Mouse (Mus musculus): ENCODE results near the gene Rbms1.

Rbms1 gene

DNA sequence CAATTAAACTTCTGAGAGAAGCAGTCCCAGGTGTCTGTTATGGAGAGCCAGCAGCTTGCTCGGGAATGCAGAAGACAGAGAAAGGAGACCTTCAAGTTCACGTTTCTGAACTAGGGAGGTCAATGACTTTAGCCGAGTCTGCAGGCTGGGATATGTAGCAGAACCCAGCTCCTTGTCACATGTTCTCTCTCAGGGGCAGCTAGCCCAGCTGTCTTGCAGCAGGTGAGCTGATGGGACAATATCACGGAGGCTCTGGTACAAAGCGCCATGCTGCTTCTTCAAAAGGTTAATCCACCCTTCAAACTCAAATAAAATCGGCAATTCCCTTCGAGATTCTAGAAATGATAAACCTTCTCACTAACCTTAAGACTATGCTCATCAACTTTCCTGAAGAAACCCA, 158.2 kb downstream of the Rbms1 start:
- no peak for DNase-seq

DNA sequence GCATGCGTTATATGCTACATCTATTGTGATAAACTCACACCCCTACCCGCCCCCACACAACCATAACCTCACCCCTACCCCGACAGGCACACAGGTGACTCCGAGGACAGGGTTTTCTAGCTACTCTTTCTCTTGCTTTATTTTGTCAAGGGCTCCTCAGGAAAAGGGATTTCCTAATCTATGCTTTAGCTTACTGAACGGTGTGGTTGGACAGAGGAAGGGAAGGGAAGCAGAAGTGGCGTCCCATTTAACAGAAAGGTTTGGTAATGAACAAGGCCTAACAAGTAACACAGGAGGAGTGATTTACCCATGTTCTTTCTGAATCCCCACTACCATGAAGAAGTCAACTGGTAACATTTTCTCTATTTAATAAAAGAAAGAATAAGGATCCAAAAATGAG, 159.6 kb downstream of the Rbms1 start:
- no peak for DNase-seq

DNA sequence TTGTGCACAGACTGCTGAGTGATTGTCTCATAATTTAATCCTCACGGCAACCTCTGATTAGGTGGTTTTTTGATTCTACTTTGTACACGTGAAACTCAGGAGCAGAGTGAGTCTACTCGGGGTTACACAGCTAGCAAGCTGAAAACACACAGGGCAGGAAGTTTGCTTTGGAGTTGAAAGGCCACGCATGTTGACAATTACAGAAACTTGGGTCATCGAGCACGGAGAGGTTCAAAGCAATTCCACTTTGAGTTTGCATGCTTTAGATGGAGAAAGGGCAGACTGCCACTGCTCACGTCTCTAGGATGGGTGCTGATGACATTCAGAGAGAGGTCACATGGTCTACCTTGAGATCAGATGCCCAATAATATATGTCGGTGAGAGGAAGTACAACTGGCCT, 160.2 kb downstream of the Rbms1 start:
- DNase-seq: no peak

DNA sequence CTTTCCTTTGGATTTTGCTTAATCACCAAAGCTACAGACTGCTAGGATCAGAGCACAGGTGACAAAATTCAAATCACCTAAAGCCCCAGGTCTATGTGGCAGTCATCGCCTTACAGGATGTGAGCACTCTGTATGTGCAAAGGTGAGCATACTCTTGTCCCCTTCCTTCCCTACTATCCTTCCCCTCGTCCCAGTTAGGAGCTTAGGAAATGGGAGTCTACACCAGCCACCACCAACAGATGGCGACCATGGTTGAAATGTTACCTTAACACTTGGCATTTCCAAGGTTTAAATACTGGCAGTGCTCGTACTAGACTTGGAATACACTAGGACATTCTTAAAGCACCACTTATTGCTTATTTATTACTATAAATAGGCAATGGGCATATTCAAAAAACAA, 160.8 kb downstream of the Rbms1 start:
- no peak for DNase-seq

- no peak for DNase-seq
These were observed 161.3 kb downstream of the Rbms1 start for GRCm38 (mm10) chr2:60801571-60802155.

DNA sequence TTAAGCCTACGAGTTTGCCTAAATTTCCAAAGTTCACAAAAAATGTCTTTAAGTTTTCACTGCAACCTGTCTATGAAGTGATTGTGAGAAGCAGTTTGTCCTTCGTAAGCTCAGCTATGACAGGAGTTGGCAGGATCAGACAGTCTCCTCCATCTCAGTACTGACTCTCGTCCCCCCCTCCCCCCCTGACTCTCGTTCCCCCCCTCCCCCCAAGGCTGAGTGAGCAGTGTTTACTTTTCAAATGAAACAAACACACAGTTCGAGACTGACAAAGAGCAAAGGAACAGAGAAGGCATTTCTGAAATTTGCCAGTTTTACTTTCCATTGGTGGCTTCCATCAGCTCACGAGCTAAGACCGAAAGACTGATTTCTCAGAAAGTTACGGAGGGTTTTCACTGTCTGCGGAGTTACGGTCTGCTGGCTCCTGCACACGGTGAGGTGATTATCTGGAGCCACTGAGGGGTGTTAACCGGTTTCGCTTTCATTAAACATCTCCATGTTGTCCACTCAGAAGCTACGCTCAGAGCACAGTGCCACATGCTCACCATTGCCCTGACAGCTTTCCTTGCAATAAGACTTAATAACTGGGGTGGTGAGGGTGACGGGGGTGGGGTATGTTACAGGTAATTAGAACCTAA, 162.0 kb downstream of the Rbms1 start:
- DNase-seq: no peak

DNA sequence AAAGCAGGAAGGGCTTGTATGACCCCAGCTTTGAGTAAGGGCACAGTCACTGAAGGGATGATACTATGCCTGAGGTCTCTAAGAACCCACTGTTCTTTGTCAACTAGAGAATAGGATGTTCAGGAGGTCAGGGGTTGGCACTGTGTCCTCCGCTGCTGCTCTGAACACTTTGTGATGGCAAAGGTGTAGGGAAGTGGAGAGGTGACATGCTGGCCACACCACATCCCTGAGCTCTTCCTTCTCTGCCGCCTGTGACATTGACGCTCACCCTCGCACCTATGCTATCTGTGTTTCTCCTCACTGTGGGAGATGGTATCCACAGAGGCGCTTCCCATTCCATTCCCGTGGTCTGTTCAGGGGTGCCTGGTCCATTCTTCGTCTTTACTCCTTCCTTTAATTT, 163.2 kb downstream of the Rbms1 start:
- DNase-seq: no peak

DNA sequence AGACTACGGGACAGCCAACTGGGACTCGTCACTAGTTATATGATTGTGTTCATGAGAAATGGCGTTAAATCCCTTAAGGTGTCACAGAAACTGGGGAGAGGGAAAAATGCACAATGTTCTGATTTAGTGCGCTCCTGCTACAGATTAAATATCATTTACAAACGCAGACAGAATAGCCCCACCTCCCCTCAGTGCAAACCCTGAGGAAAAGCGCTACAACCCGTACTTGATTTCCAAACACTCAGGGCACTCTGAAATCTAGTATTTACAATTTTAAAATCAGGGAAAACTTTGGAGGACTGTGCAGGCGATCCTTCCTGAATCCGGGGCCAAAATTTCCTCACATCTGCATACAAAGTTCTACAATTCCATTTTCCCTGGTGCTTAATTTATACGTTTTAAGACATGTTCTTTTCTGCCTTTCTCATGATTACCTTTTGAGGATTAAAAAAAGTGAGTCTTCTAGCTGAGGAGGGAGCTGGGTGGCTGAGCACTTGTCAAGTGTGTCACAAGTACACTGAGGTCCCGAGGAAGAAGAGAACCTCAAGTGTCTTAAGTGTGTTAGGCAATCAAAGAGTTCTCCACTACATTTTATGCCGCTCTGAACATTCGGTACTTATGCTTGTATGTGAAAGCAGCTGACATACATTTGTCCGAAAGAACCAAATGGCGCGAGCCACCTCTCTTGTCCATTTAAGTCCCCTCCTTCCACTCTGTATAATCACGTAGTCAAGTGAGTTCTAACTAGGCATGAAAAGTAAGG, 164.0 kb downstream of the Rbms1 start:
- DNase-seq: no peak

DNA sequence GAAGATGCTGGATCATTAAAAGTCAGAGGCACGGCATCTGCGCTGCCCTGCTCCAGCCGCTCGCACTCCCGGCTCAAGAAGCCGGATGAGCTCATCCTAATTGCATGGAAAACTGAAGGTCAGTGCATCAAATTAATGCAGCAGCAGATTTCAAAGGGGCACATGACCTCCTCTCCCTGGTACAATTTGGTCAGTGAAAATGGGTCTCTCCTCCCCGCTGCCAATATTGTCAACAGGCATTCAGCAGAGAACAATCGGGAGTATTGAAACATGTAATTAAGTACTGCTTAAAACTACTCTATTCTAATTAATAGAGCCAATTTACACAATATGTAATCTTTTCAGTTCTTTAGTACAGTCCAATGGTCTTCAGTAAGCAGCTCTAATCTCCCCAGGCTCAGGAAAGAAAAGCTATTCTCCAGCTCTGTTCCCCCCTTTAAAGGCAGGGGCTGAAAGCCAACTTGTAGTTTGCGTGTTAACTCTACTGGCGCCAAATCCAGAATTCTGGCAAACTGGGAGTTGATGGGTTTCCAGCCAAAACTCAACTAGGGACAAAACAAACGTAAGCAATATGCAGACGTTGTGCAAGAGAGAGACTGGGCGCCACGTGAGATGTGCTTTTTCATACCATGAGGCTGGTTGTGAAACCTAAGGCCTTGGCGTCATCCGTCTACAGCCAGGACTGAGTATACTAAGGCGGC, 165.9 kb downstream of the Rbms1 start:
- DNase-seq: no peak

- no peak for DNase-seq
These were observed 166.4 kb downstream of the Rbms1 start for GRCm38 (mm10) chr2:60796616-60796968.

DNA sequence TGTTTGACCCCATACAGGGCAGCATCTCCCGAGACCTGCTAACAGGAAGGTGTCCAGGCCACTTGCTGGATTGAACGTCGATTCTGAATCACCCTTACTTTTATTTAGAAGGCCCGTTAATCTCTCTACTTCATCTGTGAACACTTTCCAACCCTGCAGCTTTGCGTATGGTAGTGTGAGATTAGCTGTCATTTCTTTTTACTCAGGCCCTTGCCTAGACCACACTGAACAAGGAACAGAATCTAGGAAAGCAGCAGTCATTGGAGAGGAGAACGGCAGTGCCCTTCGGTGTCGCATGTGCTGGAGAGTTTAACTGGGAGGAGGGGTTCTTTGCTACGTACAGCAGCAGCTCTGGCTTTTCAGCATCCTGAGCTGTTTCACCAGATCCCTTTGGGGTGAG, 167.1 kb downstream of the Rbms1 start:
- no peak for DNase-seq

- DNase-seq: no peak
These were observed 170.5 kb downstream of the Rbms1 start for GRCm38 (mm10) chr2:60792506-60792905.

GRCm38 (mm10) chr2:60789126-60789525, 173.9 kb downstream of the Rbms1 start:
- DNase-seq: no peak

DNA sequence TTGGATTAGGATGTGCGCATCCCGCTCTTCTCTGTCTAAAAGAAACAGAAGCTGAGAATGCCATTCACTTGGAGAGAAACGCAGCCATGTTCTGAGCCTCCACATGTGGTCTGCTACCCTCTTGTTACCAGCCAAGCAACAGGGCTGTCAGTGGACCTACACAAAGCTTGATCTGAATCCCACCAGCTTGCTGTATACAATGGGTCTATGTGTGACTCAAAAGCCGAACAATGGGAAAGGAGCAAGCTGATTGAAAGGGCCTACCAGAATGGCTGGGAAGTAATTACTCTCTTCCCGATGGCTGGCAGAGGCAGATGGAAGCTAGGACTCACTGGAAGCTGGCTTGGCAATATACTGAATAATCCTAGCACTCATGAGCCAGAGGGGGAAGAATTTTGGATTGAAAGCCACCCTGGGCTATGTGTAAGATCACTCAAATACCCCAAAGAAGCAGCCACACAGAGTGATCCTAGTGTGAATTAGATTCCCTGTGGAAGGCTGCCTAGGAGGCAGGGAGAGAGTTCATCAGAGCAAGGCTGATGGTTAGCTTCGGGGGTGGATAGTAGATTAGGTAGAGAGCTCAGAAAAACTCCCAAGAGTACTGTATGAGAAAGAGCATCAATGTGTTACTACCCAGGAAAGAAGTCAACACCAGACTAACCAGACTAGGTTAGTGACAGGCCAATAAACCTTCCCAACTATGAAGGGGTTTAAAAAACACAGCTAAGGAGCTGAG, 174.7 kb downstream of the Rbms1 start:
- no peak for DNase-seq

DNA sequence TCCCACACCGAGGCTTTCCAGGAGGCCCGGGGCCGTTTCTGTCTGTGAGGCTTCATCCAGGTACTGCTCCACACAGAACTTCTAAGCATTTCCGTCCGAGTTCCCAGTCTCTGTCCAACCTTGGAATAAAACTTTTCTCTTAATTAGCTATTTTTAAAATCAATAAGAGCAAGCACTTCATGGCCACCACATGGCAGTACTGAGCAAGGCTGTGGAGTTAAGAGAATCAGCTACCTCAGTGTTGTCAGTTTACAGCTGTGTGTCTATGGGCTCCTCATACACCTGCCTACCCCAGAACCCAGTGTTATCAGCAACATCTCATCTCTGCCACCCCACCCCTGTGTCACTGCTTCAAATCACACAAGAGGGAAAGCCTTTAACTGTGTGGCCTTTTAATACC, 175.9 kb downstream of the Rbms1 start:
- no peak for DNase-seq

- no peak for DNase-seq
These were observed 176.7 kb downstream of the Rbms1 start for GRCm38 (mm10) chr2:60786289-60786688.

DNA sequence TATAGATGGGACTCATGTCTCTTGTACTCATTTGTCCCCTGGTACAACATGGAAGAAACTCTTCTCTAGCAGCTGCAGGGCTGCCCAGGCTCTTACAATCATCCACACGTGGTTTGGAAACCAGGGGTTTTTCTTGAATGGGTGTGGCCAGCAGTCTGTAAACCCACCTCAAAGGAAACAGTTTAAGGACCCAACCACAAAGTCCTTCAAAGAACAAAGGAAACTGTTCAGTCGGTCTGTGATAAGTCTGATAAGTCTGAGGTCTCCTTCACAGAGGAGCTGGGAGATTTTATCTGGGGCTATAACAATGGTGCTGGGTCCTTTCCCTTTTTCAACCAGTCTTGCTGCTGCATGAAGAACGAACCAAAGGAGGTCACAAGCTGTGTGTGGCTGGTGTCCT, 188.5 kb downstream of the Rbms1 start:
- DNase-seq: no peak

- peak; percentile 20 for DNase-seq
These were observed 189.4 kb downstream of the Rbms1 start for GRCm38 (mm10) chr2:60773592-60773991.

- DNase-seq: no peak
These were observed 196.6 kb downstream of the Rbms1 start for GRCm38 (mm10) chr2:60766420-60766819.

DNA sequence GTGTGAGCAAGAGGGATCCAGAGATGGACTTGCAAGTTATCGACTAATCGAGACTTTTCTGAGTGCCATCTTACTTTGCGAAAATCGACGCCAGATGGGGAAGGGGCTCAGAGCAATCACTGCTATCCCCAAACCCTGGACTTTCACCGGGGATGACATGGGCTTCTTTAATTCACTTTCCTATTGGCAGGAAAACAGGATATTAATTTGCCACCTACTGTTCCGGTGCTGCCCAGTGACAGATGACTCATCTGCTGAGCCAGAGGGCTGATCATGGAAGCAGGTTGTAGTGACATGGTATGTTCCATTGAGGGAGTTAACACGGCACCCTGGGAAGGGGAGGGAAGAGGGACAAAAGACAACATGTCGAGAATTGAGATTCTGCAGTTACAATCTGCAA, 206.8 kb downstream of the Rbms1 start:
- no peak for DNase-seq

DNA sequence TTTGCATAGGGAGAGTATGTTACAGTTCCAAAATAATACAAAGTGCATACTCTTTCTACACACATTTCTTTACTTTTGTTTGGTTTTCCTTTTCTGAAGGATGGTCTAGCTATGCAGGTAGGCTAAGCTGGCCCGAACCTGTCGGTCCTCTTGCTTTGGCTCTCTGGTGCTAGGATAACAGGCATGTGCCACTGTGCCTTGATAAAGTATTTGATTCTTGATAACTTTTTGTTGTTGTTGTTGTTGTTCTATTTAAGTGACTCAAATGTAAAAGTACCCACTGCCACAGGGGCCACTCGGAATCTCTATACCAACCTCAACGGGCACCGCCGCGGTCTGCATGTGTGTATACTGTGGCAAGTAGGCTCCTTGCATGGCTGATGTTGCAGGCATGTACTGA, 207.9 kb downstream of the Rbms1 start:
- DNase-seq: no peak

- DNase-seq: no peak
These were observed 211.7 kb downstream of the Rbms1 start for GRCm38 (mm10) chr2:60751274-60751673.

DNA sequence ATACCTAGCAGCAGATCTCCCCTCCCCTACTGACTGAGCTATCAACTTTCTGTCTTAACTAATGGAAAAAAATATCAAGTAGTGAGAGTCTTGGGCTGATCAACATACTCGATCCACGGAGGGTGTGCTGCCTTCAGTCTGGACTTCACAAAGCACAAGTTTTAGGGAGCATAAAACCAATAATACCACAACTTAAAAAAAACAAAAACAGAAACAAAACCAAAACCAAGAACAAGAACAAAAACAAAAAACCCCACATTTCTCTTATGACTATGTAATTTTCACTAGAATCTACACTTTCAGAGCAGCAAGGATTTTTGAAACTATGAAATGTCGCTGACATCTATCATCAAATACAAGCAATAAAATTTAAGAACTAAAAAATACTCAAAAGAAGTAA, 212.4 kb downstream of the Rbms1 start:
- no peak for DNase-seq
